In genomic region chr19:33056372-33056791, GRCm38 (mm10) we compare ENCODE assay signal across 15 mouse cellular contexts.
A peak's percentile ranks its signal among the peaks of the same experiment; 100 is the strongest.
DNase-seq lines count a peak whose midpoint lies in the region; ATAC-seq and TF ChIP-seq lines count a peak whose summit lies in the region.
"Had no signal": no experiment of that assay in that cellular context is flagged by ENCODE, and none has a peak within 500 bp of the region (broad histone marks: within the 10 kb centered on the region; RNA-seq: fewer than 3 reads in every experiment).

No protein-coding gene starts in this region.

- WGBS in heart, embryonic 16.5 days, result 41% methylated on average over 10 of the region's 10 CpGs
- WGBS in thymus, adult 2 months, result 15% methylated on average over 10 of the region's 10 CpGs
- 77% methylated on average over 10 of the region's 10 CpGs for WGBS in forebrain, embryonic 15.5 days

- H3K9me3 ChIP-seq in heart, embryonic 16.5 days (replicated peaks; ENCODE audit: control insufficient read depth, low read length), result no peaks in the 10 kb centered on the region
- no peaks in the 10 kb centered on the region for H3K9me3 ChIP-seq in forebrain, embryonic 15.5 days
- H3K9me3 ChIP-seq: hindbrain, embryonic 15.5 days; limb, embryonic 10.5 days; lung, embryonic 15.5 days; neural tube, embryonic 15.5 days had no signal

- 0 out of 2 replicates have a peak, but pooled peaks cover 3% of the 10 kb centered on the region for H3K4me1 ChIP-seq in heart, embryonic 16.5 days (ENCODE audit: control insufficient read depth, insufficient read depth, low read length)
- H3K4me1 ChIP-seq in thymus, adult 2 months (replicated peaks; ENCODE audit: control insufficient read depth, insufficient read depth, low read length), result peaks cover 17% of the 10 kb centered on the region
- H3K4me1 ChIP-seq in forebrain, embryonic 15.5 days, result no peaks in the 10 kb centered on the region
- H3K4me1 ChIP-seq: hindbrain, embryonic 15.5 days; limb, embryonic 10.5 days; lung, embryonic 15.5 days; neural tube, embryonic 15.5 days had no signal

- H3K4me3 ChIP-seq in heart, embryonic 16.5 days (ENCODE audit: low read length), result no peak overlapping the region
- H3K4me3 ChIP-seq in thymus, adult 2 months (ENCODE audit: control insufficient read depth, insufficient read depth, low read length), result peak overlapping the region; percentile 24; the same call in 1 of the 2 replicates
- no peak overlapping the region for H3K4me3 ChIP-seq in forebrain, embryonic 15.5 days
- H3K4me3 ChIP-seq: hindbrain, embryonic 15.5 days; limb, embryonic 10.5 days; lung, embryonic 15.5 days; neural tube, embryonic 15.5 days had no signal

- H3K27ac ChIP-seq in heart, embryonic 16.5 days (ENCODE audit: low read length), result no peak overlapping the region; the same call in 1 of the 2 replicates
- H3K27ac ChIP-seq in thymus, adult 2 months (ENCODE audit: control insufficient read depth, insufficient read depth, low read length), result peak overlapping the region; percentile 88
- H3K27ac ChIP-seq in forebrain, embryonic 15.5 days (replicated peaks), result no peak overlapping the region
- H3K27ac ChIP-seq: hindbrain, embryonic 15.5 days; limb, embryonic 10.5 days; lung, embryonic 15.5 days; neural tube, embryonic 15.5 days had no signal

- TF ChIP-seq POLR2A in thymus, adult 2 months (IDR thresholded peaks at IDR 0.05; ENCODE audit: control insufficient read depth, extremely low read depth, insufficient read depth, low read length, poor library complexity), result no peak

- peak overlapping the region; percentile 34; the same call in 1 of the 2 replicates for H3K4me2 ChIP-seq in heart, embryonic 16.5 days (ENCODE audit: low read depth, low read length)
- no peak overlapping the region for H3K4me2 ChIP-seq in forebrain, embryonic 15.5 days (replicated peaks)
- H3K4me2 ChIP-seq: heart, embryonic 11.5 days; hindbrain, embryonic 15.5 days; lung, embryonic 15.5 days; neural tube, embryonic 15.5 days had no signal

- TF ChIP-seq CTCF in thymus, adult 2 months (IDR thresholded peaks at IDR 0.05; ENCODE audit: borderline replicate concordance, control insufficient read depth, extremely low read depth, insufficient read depth, low read length, poor library complexity), result no peak

- no peak overlapping the region for H3K9ac ChIP-seq in heart, embryonic 16.5 days (ENCODE audit: low read length)
- H3K9ac ChIP-seq in forebrain, embryonic 15.5 days (replicated peaks), result no peak overlapping the region
- H3K9ac ChIP-seq: forebrain, postnatal 0 days; hindbrain, embryonic 15.5 days; lung, embryonic 15.5 days; neural tube, embryonic 15.5 days had no signal

- DNase-seq in heart, postnatal 10 days, result no peak
- peak; percentile 30 for DNase-seq in thymus, adult 2 months
- no peak for DNase-seq in thymus, postnatal 10 days (ENCODE audit: low spot score in 2 of 2)
- peak; percentile 16 for DNase-seq in lung, postnatal 36 days
- DNase-seq in thymus, postnatal 4 days, result peak; percentile 37
- DNase-seq in spleen, adult 12 weeks (ENCODE audit: low spot score), result no peak
- DNase-seq: cerebellum, adult 11-12 months; forebrain, postnatal 0 days had no signal

- no peaks in the 10 kb centered on the region for H3K27me3 ChIP-seq in heart, embryonic 16.5 days (ENCODE audit: control insufficient read depth, insufficient read depth, low read length)
- no peaks in the 10 kb centered on the region for H3K27me3 ChIP-seq in thymus, adult 2 months (ENCODE audit: control insufficient read depth, insufficient read depth, low read length)
- no peaks in the 10 kb centered on the region for H3K27me3 ChIP-seq in forebrain, embryonic 15.5 days
- H3K27me3 ChIP-seq: hindbrain, embryonic 15.5 days; lung, embryonic 15.5 days; neural tube, embryonic 15.5 days had no signal

- no peak for ATAC-seq in heart, embryonic 16.5 days (replicated peaks; ENCODE audit: extremely low read depth, insufficient read depth, low FRiP score)
- no peak for ATAC-seq in forebrain, embryonic 15.5 days (replicated peaks)
- ATAC-seq: forebrain, postnatal 0 days had no signal

- H3K36me3 ChIP-seq in heart, embryonic 16.5 days (ENCODE audit: control insufficient read depth, insufficient read depth), result no peaks in the 10 kb centered on the region
- H3K36me3 ChIP-seq in thymus, adult 2 months (ENCODE audit: control insufficient read depth, insufficient read depth, low read length), result no peaks in the 10 kb centered on the region
- no peaks in the 10 kb centered on the region for H3K36me3 ChIP-seq in forebrain, embryonic 15.5 days
- H3K36me3 ChIP-seq: hindbrain, embryonic 15.5 days; limb, embryonic 10.5 days; lung, embryonic 15.5 days; neural tube, embryonic 15.5 days had no signal

- intact Hi-C loops in heart, postnatal 10 days (cut with DNase I), result no loop called here

Comparison
In these comparisons a context has a peak if more than half of its experiments do, and no peak if none do; other contexts are left out.
1. DNase-seq: peak in thymus, adult 2 months (single experiment), lung, postnatal 36 days (single experiment) and thymus, postnatal 4 days (single experiment); none in heart, postnatal 10 days (0 of 2), thymus, postnatal 10 days (0 of 2) and spleen, adult 12 weeks (single experiment).